Mouse (Mus musculus) E14TG2a.4 (cell line): ENCODE measurements around the gene Prps1l3.

Experiments used
- CTCF ChIP-seq: conservative IDR thresholded peaks from 2 replicates; pipeline ENCODE4 v1.5.1; 2014; ENCODE audit warnings: low read length
- NANOG ChIP-seq: IDR thresholded peaks from 2 replicates; pipeline ENCODE4 v1.6.1; 2014; ENCODE audit warnings: borderline replicate concordance, low read length, mixed read lengths
- POU5F1 ChIP-seq: IDR thresholded peaks from 2 replicates; pipeline ENCODE4 v1.6.1; 2014; ENCODE audit warnings: low read length, borderline replicate concordance

GRCm38 (mm10) chr12:57197363-57198026 is 32.7 kb upstream of the Prps1l3 start, which contains the start of gene Slc25a21:
- TF ChIP-seq CTCF (no peak), POU5F1 (no peak), NANOG (no peak)
